Mouse (Mus musculus) heart, embryonic 14.5 days (tissue): Measurements from ENCODE around the gene Dhx58. TPM values are rescaled to one million over a fixed set of nuclear protein-coding genes. Genes with fewer than 3 reads are reported as not detected.

ENCODE experiments used
- ATAC-seq: fragments of 200-750 bp; cut with Nextera tagmentation; 2 replicates; pipeline ENCODE4 v1.8.0; 2017; ENCODE audit warnings: low read depth, moderate TSS enrichment; ENCODE audit not compliant: insufficient number of reproducible peaks, insufficient read depth, low FRiP score
- H3K27ac ChIP-seq, 2 experiments: fragments of 200-500 bp in 1 of 2; fragments of 300-500 bp in 1 of 2; sonication (generic) in 1 of 2; replicated peaks in 1 of 2; 2 replicates each; pipeline ENCODE4 v1.5.1; 2012 to 2014; ENCODE audit warnings: low read depth in 2 of 2, low read length in 2 of 2, control low read depth in 1 of 2, mild to moderate bottlenecking in 1 of 2, mixed read lengths in 1 of 2; ENCODE audit not compliant: control insufficient read depth in 1 of 2, insufficient read depth in 1 of 2
- H3K27me3 ChIP-seq: fragments of 300-500 bp; sonication (generic); 2 replicates; pipeline ENCODE4 v1.6.1; 2014; ENCODE audit warnings: mild to moderate bottlenecking, low read length, control low read depth; ENCODE audit not compliant: control insufficient read depth, insufficient read depth
- H3K36me3 ChIP-seq: fragments of 300-500 bp; sonication (generic); 2 replicates; pipeline ENCODE4 v1.6.1; 2014; ENCODE audit warnings: mild to moderate bottlenecking, control low read depth, low read length, mixed read lengths; ENCODE audit not compliant: control insufficient read depth, insufficient read depth
- H3K4me1 ChIP-seq, 2 experiments: fragments of 200-500 bp in 1 of 2; fragments of 300-500 bp in 1 of 2; sonication (generic) in 1 of 2; 2 replicates each; pipeline ENCODE4 v1.6.1; 2012 to 2014; ENCODE audit warnings: low read length in 2 of 2, control low read depth in 1 of 2, mixed read lengths in 1 of 2; ENCODE audit not compliant: control insufficient read depth in 2 of 2, insufficient read depth in 2 of 2
- H3K4me2 ChIP-seq: fragments of 300-500 bp; sonication (generic); 2 replicates; pipeline ENCODE4 v1.6.1; 2014; ENCODE audit warnings: mild to moderate bottlenecking, low read length
- H3K4me3 ChIP-seq, 2 experiments: fragments of 200-500 bp in 1 of 2; fragments of 300-500 bp in 1 of 2; sonication (generic) in 1 of 2; 2 replicates each; pipeline ENCODE4 v1.5.1; 2012 to 2014; ENCODE audit warnings: low read length in 2 of 2, mild to moderate bottlenecking in 2 of 2, control low read depth in 1 of 2, low read depth in 1 of 2, moderate library complexity in 1 of 2; ENCODE audit not compliant: control insufficient read depth in 1 of 2, insufficient read depth in 1 of 2
- H3K9ac ChIP-seq: fragments of 300-500 bp; sonication (generic); 2 replicates; pipeline ENCODE4 v1.6.1; 2014; ENCODE audit warnings: mild to moderate bottlenecking, low read length
- H3K9me3 ChIP-seq: fragments of 300-500 bp; sonication (generic); 2 replicates; pipeline ENCODE4 v1.6.1; 2016; ENCODE audit warnings: low read length, control low read depth; ENCODE audit not compliant: control insufficient read depth
- WGBS: fragments of 180-500 bp; shearing (Covaris S2); extraction: QIAGEN DNeasy Blood & Tissue Kit; methylation state at CpG from one replicate; pipeline ENCODE4 v1.1.7; 2014; 5-methylcytosine and 5-hydroxymethylcytosine counted together
- polyA plus RNA-seq: library from polyadenylated mRNA; unstranded; fragments of >200 nt; fragmentation: Nextera tagmentation; extraction: Ambion mirVana; gene quantifications from 2 replicates; pipeline ENCODE4 v1.2.1, GENCODE M21; 2014

Dhx58 gene
- polyA plus RNA-seq, 1 experiment from 2014 or later = 1.0 TPM

GRCm38 (mm10) chr11:100714534-100714915 is 10.5 kb upstream of the Dhx58 start:
- H3K36me3 ChIP-seq = peaks cover 60% of the 10 kb centered on the region
- peak overlapping the region; percentile 68 for H3K4me2 ChIP-seq
- peak overlapping the region in 1 of 2 experiments; percentile 72; a peak in 2 of 4 replicates for H3K27ac ChIP-seq
- H3K9ac ChIP-seq = peak overlapping the region; percentile 65
- 41% methylated on average over 6 of the region's 6 CpGs for WGBS
- H3K4me3 ChIP-seq = peak overlapping the region in 1 of 2 experiments; percentile 33; a peak in 1 of 4 replicates
- H3K9me3 ChIP-seq = no peaks in the 10 kb centered on the region
- peaks cover 19 to 26% of the 10 kb centered on the region in 2 experiments for H3K4me1 ChIP-seq
- no peaks in the 10 kb centered on the region for H3K27me3 ChIP-seq
- ATAC-seq = no peak

- Histone ChIP-seq H3K4me1 (peaks cover 19 to 25% of the 10 kb centered on the region in 2 experiments), H3K36me3 (peaks cover 60% of the 10 kb centered on the region), H3K9me3 (no peaks in the 10 kb centered on the region), H3K27ac (peak within 1 kb of the TSS; percentile 61 to 72), H3K9ac (peak within 1 kb of the TSS; percentile 65), H3K4me2 (peak within 1 kb of the TSS; percentile 68), H3K4me3 (peak within 1 kb of the TSS; percentile 27 to 33), H3K27me3 (no peaks in the 10 kb centered on the region)
- ATAC-seq = 0 out of 2 replicates have a peak, but pooled peaks have one; percentile 8
- 5% methylated on average over 38 of the region's 38 CpGs for WGBS
Measured at GRCm38 (mm10) chr11:100713735-100714533, 9.9 kb upstream of the Dhx58 start, which contains the start of gene Hspb9. Gene Hspb9 (plus strand): TSS chr11:100713850.

- Histone ChIP-seq H3K4me1 (peaks cover 19 to 25% of the 10 kb centered on the region in 2 experiments), H3K36me3 (peaks cover 60% of the 10 kb centered on the region), H3K9me3 (no peaks in the 10 kb centered on the region), H3K27me3 (no peaks in the 10 kb centered on the region), H3K27ac (peak overlapping the region; percentile 61 to 72), H3K9ac (peak overlapping the region; percentile 65; the same call in 1 of the 2 replicates), H3K4me2 (peak overlapping the region; percentile 68), H3K4me3 (peak overlapping the region in 1 of 2 experiments; percentile 33; a peak in 1 of 4 replicates)
- whole genome bisulfite sequencing = 63% methylated on average over 4 of the region's 4 CpGs
- no peak for ATAC-seq
Measured at GRCm38 (mm10) chr11:100713174-100713573, 9.1 kb upstream of the Dhx58 start.

- Histone ChIP-seq H3K9ac (peak within 1 kb of the TSS; percentile 94), H3K4me2 (peak within 1 kb of the TSS; percentile 76), H3K27ac (peak within 1 kb of the TSS; percentile 61 to 72), H3K36me3 (peaks cover 60% of the 10 kb centered on the region), H3K4me3 (peak within 1 kb of the TSS; percentile 91), H3K27me3 (no peaks in the 10 kb centered on the region), H3K9me3 (no peaks in the 10 kb centered on the region), H3K4me1 (peaks cover 19 to 25% of the 10 kb centered on the region in 2 experiments)
- ATAC-seq = peak; percentile 71
- WGBS = 2% methylated on average over 47 of the region's 48 CpGs
Measured at GRCm38 (mm10) chr11:100711783-100712615, 7.9 kb upstream of the Dhx58 start, which contains the start of gene Kat2a. Gene Kat2a (minus strand): TSS chr11:100712465.

GRCm38 (mm10) chr11:100710977-100711376 is 6.9 kb upstream of the Dhx58 start:
- H3K36me3 ChIP-seq = peaks cover 60% of the 10 kb centered on the region
- no peak overlapping the region for H3K27ac ChIP-seq
- H3K9me3 ChIP-seq = no peaks in the 10 kb centered on the region
- peaks cover 19 to 25% of the 10 kb centered on the region in 2 experiments for H3K4me1 ChIP-seq
- H3K4me2 ChIP-seq = no peak overlapping the region
- ATAC-seq = no peak
- H3K4me3 ChIP-seq = no peak overlapping the region
- no peaks in the 10 kb centered on the region for H3K27me3 ChIP-seq
- 75% methylated on average over 4 of the region's 4 CpGs for WGBS
- no peak overlapping the region for H3K9ac ChIP-seq

- WGBS = 95% methylated on average over 15 of the region's 15 CpGs
- ATAC-seq = no peak
- no peak overlapping the region for H3K27ac ChIP-seq
Measured at GRCm38 (mm10) chr11:100710528-100710927, 6.5 kb upstream of the Dhx58 start.

GRCm38 (mm10) chr11:100709201-100709810 is 5.2 kb upstream of the Dhx58 start:
- no peak for ATAC-seq
- peaks cover 19 to 23% of the 10 kb centered on the region in 2 experiments for H3K4me1 ChIP-seq
- no peak overlapping the region for H3K4me3 ChIP-seq
- H3K9ac ChIP-seq = no peak overlapping the region
- no peak overlapping the region for H3K4me2 ChIP-seq
- no peaks in the 10 kb centered on the region for H3K27me3 ChIP-seq
- no peaks in the 10 kb centered on the region for H3K9me3 ChIP-seq
- H3K36me3 ChIP-seq = peaks cover 63% of the 10 kb centered on the region
- H3K27ac ChIP-seq = no peak overlapping the region
- WGBS = 95% methylated on average over 9 of the region's 9 CpGs

More at GRCm38 (mm10) chr11:100710528-100710927, 6.5 kb upstream of the Dhx58 start:
- no peak overlapping the region for H3K4me3 ChIP-seq
- H3K27me3 ChIP-seq = no peaks in the 10 kb centered on the region
- no peaks in the 10 kb centered on the region for H3K9me3 ChIP-seq
- no peak overlapping the region for H3K4me2 ChIP-seq
- H3K9ac ChIP-seq = no peak overlapping the region
- H3K36me3 ChIP-seq = peaks cover 60% of the 10 kb centered on the region
- H3K4me1 ChIP-seq = peaks cover 19 to 25% of the 10 kb centered on the region in 2 experiments
